Mouse (Mus musculus) midbrain, embryonic 16.5 days (tissue): Measurements from ENCODE around the gene Gm10160. TPM values are rescaled to one million over a fixed set of nuclear protein-coding genes. Genes with fewer than 3 reads are reported as not detected.
A peak's percentile ranks its signal among the peaks of the same experiment; 100 is the strongest.

Experiments
- ATAC-seq: fragments of 200-750 bp; cut with Nextera tagmentation; 2 replicates; pipeline ENCODE4 v1.8.0; 2017; ENCODE audit warnings: moderate TSS enrichment
- H3K27ac ChIP-seq: fragments of 300-500 bp; sonication (generic); 2 replicates; pipeline ENCODE4 v1.5.1; 2014; ENCODE audit warnings: mild to moderate bottlenecking, low read length, mixed read lengths
- H3K27me3 ChIP-seq: fragments of 300-500 bp; sonication (generic); 2 replicates; pipeline ENCODE4 v1.6.1; 2014; ENCODE audit warnings: low read depth, low read length, mixed read lengths; ENCODE audit not compliant: control insufficient read depth, insufficient read depth
- H3K36me3 ChIP-seq: fragments of 300-500 bp; sonication (generic); 2 replicates; pipeline ENCODE4 v1.6.1; 2014; ENCODE audit warnings: mild to moderate bottlenecking, low read length, moderate library complexity, mixed read lengths; ENCODE audit not compliant: control insufficient read depth, insufficient read depth
- H3K4me1 ChIP-seq: fragments of 300-500 bp; sonication (generic); 2 replicates; pipeline ENCODE4 v1.6.1; 2014; ENCODE audit warnings: mild to moderate bottlenecking, low read length, mixed read lengths; ENCODE audit not compliant: control insufficient read depth, insufficient read depth
- H3K4me2 ChIP-seq: fragments of 300-500 bp; sonication (generic); 2 replicates; pipeline ENCODE4 v1.6.1; 2014; ENCODE audit warnings: mild to moderate bottlenecking, low read length, mixed read lengths
- H3K4me3 ChIP-seq: fragments of 300-500 bp; sonication (generic); 2 replicates; pipeline ENCODE4 v1.5.1; 2014; ENCODE audit warnings: low read depth, mild to moderate bottlenecking, low read length, moderate library complexity, mixed read lengths
- H3K9ac ChIP-seq: fragments of 300-500 bp; sonication (generic); 2 replicates; pipeline ENCODE4 v1.6.1; 2014; ENCODE audit warnings: low read depth, low read length, mixed read lengths
- H3K9me3 ChIP-seq: fragments of 300-500 bp; sonication (generic); replicated peaks from 2 replicates; pipeline ENCODE4 v1.6.1; 2014; ENCODE audit warnings: mild to moderate bottlenecking, low read length, mixed read lengths; ENCODE audit not compliant: control insufficient read depth, poor library complexity, severe bottlenecking
- WGBS: fragments of 180-500 bp; shearing (Covaris S2); extraction: QIAGEN DNeasy Blood & Tissue Kit; methylation state at CpG from one replicate; pipeline ENCODE4 v1.1.7; 2014; 5-methylcytosine and 5-hydroxymethylcytosine counted together
- polyA plus RNA-seq: library from polyadenylated mRNA; unstranded; fragments of >200 nt; fragmentation: Nextera tagmentation; extraction: Ambion mirVana; gene quantifications from 2 replicates; pipeline ENCODE4 v1.2.1, GENCODE M21; 2015

Gene Gm10160
- polyA plus RNA-seq, 1 experiment from 2014 or later: not detected

GRCm38 (mm10) chr7:81861461-81861860 is 5.9 kb upstream of the Gm10160 start:
- peaks cover 15% of the 10 kb centered on the region for H3K4me1 ChIP-seq
- WGBS: 87% methylated on average over 2 of the region's 2 CpGs
- ATAC-seq: no peak

GRCm38 (mm10) chr7:81860996-81861395 is 5.4 kb upstream of the Gm10160 start:
- Histone ChIP-seq H3K27ac (no peak overlapping the region), H3K27me3 (no peaks in the 10 kb centered on the region; the same call in 1 of the 2 replicates), H3K4me1 (peaks cover 15% of the 10 kb centered on the region), H3K36me3 (no peaks in the 10 kb centered on the region), H3K9ac (no peak overlapping the region), H3K4me3 (no peak overlapping the region), H3K4me2 (no peak overlapping the region), H3K9me3 (no peaks in the 10 kb centered on the region)
- no peak for ATAC-seq
- WGBS: 74% methylated on average over 5 of the region's 5 CpGs

More at GRCm38 (mm10) chr7:81861461-81861860, 5.9 kb upstream of the Gm10160 start:
- H3K4me3 ChIP-seq: no peak overlapping the region
- H3K4me2 ChIP-seq: no peak overlapping the region
- no peaks in the 10 kb centered on the region for H3K36me3 ChIP-seq
- H3K27ac ChIP-seq: no peak overlapping the region
- H3K9me3 ChIP-seq: no peaks in the 10 kb centered on the region
- H3K9ac ChIP-seq: no peak overlapping the region
- no peaks in the 10 kb centered on the region; the same call in 1 of the 2 replicates for H3K27me3 ChIP-seq

DNA sequence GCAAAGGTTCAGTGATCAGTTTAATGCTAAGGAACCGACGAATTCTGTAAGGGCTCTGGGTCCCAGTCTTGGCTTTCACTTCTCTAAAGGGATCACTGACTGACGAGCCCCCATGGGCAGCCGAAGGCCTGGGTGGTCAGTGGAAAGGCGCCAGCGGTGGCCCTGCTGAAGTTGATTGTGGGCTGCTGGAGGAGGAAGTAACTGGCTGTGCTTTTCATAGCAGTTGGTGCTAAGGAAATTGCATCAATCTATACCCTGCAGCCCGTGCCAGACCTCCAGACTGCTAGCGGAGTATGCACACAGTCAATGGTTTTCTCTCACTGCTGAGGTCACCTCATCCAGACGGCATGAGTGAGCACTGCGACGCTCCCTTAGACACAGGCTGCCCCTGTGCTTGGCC is 4.5 kb upstream of the Gm10160 start:
- Histone ChIP-seq H3K4me2 (peak overlapping the region; percentile 89), H3K4me1 (peaks cover 15% of the 10 kb centered on the region), H3K27ac (no peak overlapping the region), H3K4me3 (no peak overlapping the region), H3K9me3 (no peaks in the 10 kb centered on the region), H3K27me3 (no peaks in the 10 kb centered on the region; the same call in 1 of the 2 replicates), H3K9ac (no peak overlapping the region), H3K36me3 (no peaks in the 10 kb centered on the region)
- WGBS: 53% methylated on average over 11 of the region's 11 CpGs
- no peak for ATAC-seq

DNA sequence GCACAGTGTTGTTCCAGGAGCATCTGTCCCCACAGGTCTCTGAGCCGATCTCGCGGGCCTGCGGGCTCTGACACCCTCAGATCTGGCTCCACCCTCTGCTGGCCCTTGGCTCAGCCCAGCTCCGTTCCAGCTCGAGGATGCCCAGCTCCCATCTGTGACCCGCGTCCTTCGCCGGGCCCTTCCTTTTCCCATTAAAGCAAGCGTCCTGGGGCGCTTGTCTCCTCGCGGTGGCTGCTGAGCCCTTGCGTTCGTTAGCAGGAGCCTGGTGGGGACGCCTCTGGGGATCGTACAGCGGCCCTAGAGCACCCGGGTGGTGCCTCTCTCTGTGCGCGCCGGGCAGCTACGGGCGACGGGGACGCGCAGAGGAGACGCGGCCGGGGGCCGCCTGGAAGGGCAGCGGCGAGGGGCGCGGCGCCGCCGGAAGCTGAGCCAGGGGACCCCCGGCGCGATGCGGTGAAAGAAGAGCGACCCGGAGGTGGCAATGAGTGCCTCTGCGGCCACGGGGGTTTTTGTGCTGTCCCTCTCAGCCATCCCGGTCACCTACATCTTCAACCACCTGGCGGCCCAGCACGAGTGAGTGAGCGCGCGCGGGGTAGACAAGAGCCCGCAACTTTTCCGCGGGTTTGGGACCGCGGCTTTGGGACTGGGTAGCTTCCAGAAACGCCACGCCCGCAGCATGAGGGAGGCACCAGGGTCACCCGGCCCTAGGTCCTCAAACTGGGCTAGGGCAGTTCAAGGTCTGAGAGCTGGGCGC is 3.6 kb upstream of the Gm10160 start, which contains the start of gene Tm6sf1:
Tm6sf1 (plus strand) TSS at position 34 of the 754 bp plus-strand sequence.
- H3K4me2 ChIP-seq: peak within 1 kb of the TSS; percentile 89
- H3K36me3 ChIP-seq: no peaks in the 10 kb centered on the region
- ATAC-seq: peak; percentile 73
- H3K4me1 ChIP-seq: peaks cover 15% of the 10 kb centered on the region
- no peak within 1 kb of the TSS for H3K27ac ChIP-seq
- under 1% methylated on average over 63 of the region's 64 CpGs for WGBS
- H3K27me3 ChIP-seq: no peaks in the 10 kb centered on the region; the same call in 1 of the 2 replicates
- H3K9ac ChIP-seq: peak within 1 kb of the TSS; percentile 80
- H3K4me3 ChIP-seq: peak within 1 kb of the TSS; percentile 58
- H3K9me3 ChIP-seq: no peaks in the 10 kb centered on the region

DNA sequence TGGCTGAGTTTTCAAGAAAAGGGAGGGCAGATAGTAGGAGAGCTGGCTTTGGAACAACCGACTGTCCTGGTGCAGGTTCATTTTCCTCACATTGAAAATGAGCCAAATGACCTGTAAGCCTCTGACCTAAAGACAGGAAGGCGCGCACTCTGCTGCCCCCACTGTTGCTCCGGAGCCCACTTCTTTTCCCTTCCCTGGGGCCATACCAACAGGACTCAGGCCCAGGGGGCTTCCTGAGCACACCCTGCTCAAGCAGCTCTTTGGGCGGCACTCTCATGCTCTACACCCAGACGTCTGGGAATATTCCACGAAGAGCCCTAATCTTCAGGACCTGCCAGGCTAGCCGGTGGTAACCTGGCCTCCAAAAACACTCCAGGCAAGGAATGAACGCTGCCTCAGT is 2.6 kb upstream of the Gm10160 start:
- peak overlapping the region; percentile 89 for H3K4me2 ChIP-seq
- no peaks in the 10 kb centered on the region for H3K36me3 ChIP-seq
- H3K9me3 ChIP-seq: no peaks in the 10 kb centered on the region
- peak overlapping the region; percentile 80; the same call in 1 of the 2 replicates for H3K9ac ChIP-seq
- no peak overlapping the region for H3K4me3 ChIP-seq
- peaks cover 15% of the 10 kb centered on the region for H3K4me1 ChIP-seq
- 9% methylated on average over 9 of the region's 9 CpGs for WGBS
- H3K27me3 ChIP-seq: no peaks in the 10 kb centered on the region; the same call in 1 of the 2 replicates
- H3K27ac ChIP-seq: no peak overlapping the region
- no peak; the same call in 1 of the 2 replicates for ATAC-seq

- H3K27ac ChIP-seq: no peak overlapping the region
- no peaks in the 10 kb centered on the region for H3K36me3 ChIP-seq
- WGBS: 73% methylated on average over 4 of the region's 4 CpGs
- peaks cover 15% of the 10 kb centered on the region for H3K4me1 ChIP-seq
- no peak for ATAC-seq
- H3K4me3 ChIP-seq: no peak overlapping the region
- no peak overlapping the region for H3K4me2 ChIP-seq
- no peaks in the 10 kb centered on the region; the same call in 1 of the 2 replicates for H3K27me3 ChIP-seq
- no peak overlapping the region for H3K9ac ChIP-seq
- no peaks in the 10 kb centered on the region for H3K9me3 ChIP-seq
These were observed 627 bp upstream of the Gm10160 start for GRCm38 (mm10) chr7:81856221-81856620.

- Histone ChIP-seq H3K27ac (no peak overlapping the region), H3K36me3 (no peaks in the 10 kb centered on the region), H3K9ac (no peak overlapping the region), H3K9me3 (no peaks in the 10 kb centered on the region), H3K4me3 (no peak overlapping the region), H3K4me2 (no peak overlapping the region), H3K27me3 (no peaks in the 10 kb centered on the region; the same call in 1 of the 2 replicates), H3K4me1 (peaks cover 14% of the 10 kb centered on the region)
- 50% methylated on average over 8 of the region's 8 CpGs for WGBS
- no peak for ATAC-seq
These were observed 856 bp downstream of the Gm10160 start for GRCm38 (mm10) chr7:81854568-81855307.

GRCm38 (mm10) chr7:81851706-81852105 is 3.9 kb downstream of the Gm10160 start:
- H3K4me1 ChIP-seq: no peaks in the 10 kb centered on the region; the same call in 1 of the 2 replicates
- H3K4me3 ChIP-seq: no peak overlapping the region
- no peak overlapping the region for H3K27ac ChIP-seq
- H3K9ac ChIP-seq: no peak overlapping the region
- no peak for ATAC-seq
- no peaks in the 10 kb centered on the region for H3K27me3 ChIP-seq
- H3K4me2 ChIP-seq: no peak overlapping the region
- no peaks in the 10 kb centered on the region for H3K36me3 ChIP-seq
- H3K9me3 ChIP-seq: no peaks in the 10 kb centered on the region
- WGBS: 86% methylated on average over 3 of the region's 3 CpGs

GRCm38 (mm10) chr7:81850171-81850570 is 5.4 kb downstream of the Gm10160 start:
- H3K27ac ChIP-seq: no peak overlapping the region
- WGBS: 91% methylated on average over 6 of the region's 6 CpGs
- no peak overlapping the region for H3K4me3 ChIP-seq
- no peak for ATAC-seq
- no peak overlapping the region for H3K4me2 ChIP-seq
- H3K9ac ChIP-seq: no peak overlapping the region
- no peaks in the 10 kb centered on the region for H3K36me3 ChIP-seq
- H3K27me3 ChIP-seq: no peaks in the 10 kb centered on the region
- H3K9me3 ChIP-seq: no peaks in the 10 kb centered on the region
- H3K4me1 ChIP-seq: no peaks in the 10 kb centered on the region; the same call in 1 of the 2 replicates
